Mouse (Mus musculus): ENCODE data around the gene 2300009A05Rik.
A peak's percentile ranks its signal among the peaks of the same experiment; 100 is the strongest.

2300009A05Rik gene

GRCm38 (mm10) chr9:63346029-63346428, 53.0 kb downstream of the 2300009A05Rik start:
- DNase-seq: peak; percentile 73
